Mouse (Mus musculus) cortical plate, adult 2 months (tissue): ENCODE measurements at regions not wholly inside any gene's neighbourhood (a gene's known extent, or its start where the extent isn't known, plus 50 kb on each side); places are given as distances from the start of the nearest gene placed in this dataset.

Experiments used
- CTCF ChIP-seq: fragments of 200-500 bp; IDR thresholded peaks from 2 replicates; pipeline ENCODE4 v1.5.1; 2011; ENCODE audit warnings: mild to moderate bottlenecking, control low read depth, low read length; ENCODE audit not compliant: insufficient read depth; ENCODE audit errors: extremely low read depth
- POLR2A ChIP-seq: fragments of 200-500 bp; IDR thresholded peaks from 2 replicates; pipeline ENCODE4 v1.6.1; 2011; ENCODE audit warnings: mild to moderate bottlenecking, low read length, control low read depth; ENCODE audit not compliant: insufficient read depth; ENCODE audit errors: extremely low read depth

GRCm38 (mm10) chr17:89737418-89737817, 172.8 kb downstream of the Gm10184 start:
- TF ChIP-seq CTCF (no peak), POLR2A (no peak)
